Mouse (Mus musculus): ENCODE measurements around the gene Cmya5.

GRCm38 (mm10) chr13:93095097-93095791 is 49.3 kb downstream of the Cmya5 start:
- TF ChIP-seq CTCF (IDR thresholded peaks at IDR 0.05; ENCODE audit: control insufficient read depth, insufficient read depth, insufficient read length) (no peak), USF1 (IDR thresholded peaks at IDR 0.05; ENCODE audit: low read depth) (no peak), MAX (IDR thresholded peaks at IDR 0.05) (no peak), MYOG (IDR thresholded peaks at IDR 0.05; ENCODE audit: control insufficient read depth, extremely low read depth, insufficient read length) (no peak), MYOD1 (IDR thresholded peaks at IDR 0.05; ENCODE audit: control insufficient read depth, insufficient read length, low read depth) (no peak), CEBPB (IDR thresholded peaks at IDR 0.05; ENCODE audit: low read depth) (no peak)
